Mouse (Mus musculus) left cerebral cortex, adult 2 months (tissue): ENCODE results near the gene Idua. TPM values are rescaled to one million over a fixed set of nuclear protein-coding genes. Genes with fewer than 3 reads are reported as not detected.

Source experiments
- DNase-seq, 2 experiments: peaks; one replicate each; pipeline ENCODE4 v3.0.0; 2021 to 2022; ENCODE audit warnings: low spot score in 2 of 2, mixed read lengths in 1 of 2; ENCODE audit errors: extremely low spot score in 1 of 2
- H3K27ac ChIP-seq: fragments of 200-600 bp; 2 replicates; pipeline ENCODE4 v1.8.1; 2022
- H3K4me3 ChIP-seq: fragments of 200-600 bp; 2 replicates; pipeline ENCODE4 v1.8.1; 2022
- CTCF ChIP-seq: fragments of 200-600 bp; IDR thresholded peaks from 2 replicates; pipeline ENCODE4 v1.8.1; 2022; ENCODE audit warnings: antibody characterized with exemption, mild to moderate bottlenecking, moderate library complexity
- intact Hi-C: fragments of 180-260 bp; cut with DNase I; formaldehyde crosslinking; loops from one replicate; pipeline ENCODE4 v1.15.1; 2025
- total RNA-seq, 2 experiments: library from RNA; stranded (reverse); gene quantifications; 2 replicates each; pipeline ENCODE4 v1.2.3; 2021

Gene Idua
- total RNA-seq, 2 experiments from 2014 or later = 14.9 to 20.8 TPM

DNA sequence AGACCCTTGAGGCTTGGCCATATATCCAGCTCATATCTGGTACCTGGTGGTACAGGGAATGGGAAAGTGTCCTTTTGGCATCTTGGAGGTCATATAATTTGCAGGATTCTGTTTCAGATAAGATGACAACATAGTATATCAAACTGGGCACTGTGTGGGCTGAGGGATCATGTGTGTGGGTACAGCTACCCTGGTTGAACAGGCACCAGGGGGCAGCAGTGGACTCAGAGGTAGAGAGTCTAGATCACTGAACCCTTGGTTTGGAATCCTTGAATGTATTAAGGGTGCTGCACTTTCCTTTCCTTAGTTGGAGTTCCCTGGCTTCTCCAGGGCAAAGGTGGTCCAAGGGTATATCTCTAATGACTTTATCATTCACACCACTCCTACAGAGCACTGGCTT lies 10.7 kb downstream of the Idua start:
- DNase-seq = no peak
- TF ChIP-seq CTCF = peak; percentile 52
- Histone ChIP-seq H3K27ac (no peak overlapping the region; the same call in 1 of the 2 replicates), H3K4me3 (no peak overlapping the region)
- intact Hi-C loops = loop anchor here (2.0 kb wide), 1 partner anchor 56 kb away; no protein-coding TSS in a partner anchor

DNA sequence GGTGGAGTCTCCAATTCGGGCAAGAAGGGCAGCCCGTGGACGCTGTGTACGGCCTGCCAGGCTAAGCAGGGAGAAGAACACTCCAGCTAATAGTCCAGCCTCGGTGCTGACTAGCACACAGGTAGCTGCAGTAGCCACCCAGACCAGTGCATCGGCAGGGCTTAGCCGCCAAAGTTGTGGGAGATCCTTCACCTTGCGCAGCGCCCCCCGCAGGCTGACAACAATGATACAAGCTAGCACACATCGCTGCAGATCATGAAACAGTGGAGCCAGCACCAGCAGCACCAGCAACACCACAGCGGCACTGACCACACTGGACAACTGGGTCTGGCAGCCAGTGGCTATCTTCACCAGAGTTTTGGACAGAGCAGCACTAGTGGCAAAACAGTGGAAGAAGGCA lies 11.6 kb downstream of the Idua start:
- no peak for DNase-seq
- intact Hi-C loops = loop anchor here (2.0 kb wide), 1 partner anchor 55 kb away; no protein-coding TSS in a partner anchor
- Histone ChIP-seq H3K27ac (no peak overlapping the region), H3K4me3 (no peak overlapping the region)
- no peak; the same call in 1 of the 2 replicates for TF ChIP-seq CTCF

DNA sequence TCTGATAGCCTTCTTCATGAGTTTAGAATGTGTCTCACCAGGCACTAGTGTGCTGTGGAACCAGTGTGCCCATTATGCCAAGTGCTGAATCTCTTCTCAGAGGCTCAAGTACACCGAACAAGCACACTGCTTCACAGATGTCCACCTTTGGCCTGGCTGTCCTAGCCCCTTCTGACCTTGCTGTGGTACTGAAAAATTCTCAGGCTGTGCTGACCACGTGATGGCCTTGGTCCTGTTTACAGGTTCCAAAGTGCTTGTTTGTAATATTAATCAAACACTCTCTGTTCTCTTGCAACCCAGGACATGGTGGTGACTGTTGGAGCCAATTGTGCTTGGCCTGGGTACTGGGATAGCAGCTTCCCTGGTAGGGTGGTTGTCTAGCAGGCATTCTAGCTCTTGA lies 14.5 kb downstream of the Idua start:
- intact Hi-C loops = no loop called here

DNA sequence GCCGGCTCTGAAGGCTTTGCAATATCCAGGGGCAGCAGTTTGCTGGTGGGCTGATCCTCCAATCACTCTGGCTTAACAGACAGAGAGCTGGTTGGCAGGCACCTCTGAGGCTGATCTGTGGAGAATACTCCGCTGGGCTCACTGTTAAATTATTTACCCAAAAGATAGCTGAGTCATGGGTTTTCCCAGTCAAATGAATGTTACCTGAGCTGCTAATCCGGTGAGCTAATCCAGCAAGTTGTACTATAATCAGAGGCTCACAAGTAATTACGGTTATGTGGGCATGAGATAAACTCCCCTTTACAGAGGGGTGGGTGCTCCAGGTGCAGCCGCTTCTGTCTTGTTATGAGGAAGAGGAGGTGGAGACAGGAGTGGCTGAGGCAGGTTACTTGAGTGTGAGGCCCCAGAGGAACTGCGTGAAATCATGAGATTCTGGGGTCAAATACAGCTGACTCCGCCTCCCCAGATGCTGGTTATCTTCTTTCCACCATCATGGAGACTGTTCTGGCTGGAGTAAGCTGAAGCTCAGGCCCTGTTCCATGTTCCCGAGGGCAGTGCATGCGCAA lies 15.2 kb downstream of the Idua start, which contains the start of gene Slc26a1:
TSS of gene Slc26a1 (minus strand) at position 319 of the 566 bp plus-strand sequence.
- H3K4me3 ChIP-seq = no peak within 1 kb of the TSS
- no peak for TF ChIP-seq CTCF
- intact Hi-C loops = no loop called here
- H3K27ac ChIP-seq = no peak within 1 kb of the TSS
- DNase-seq = no peak

More for the DNA sequence above, 14.5 kb downstream of the Idua start:
- Histone ChIP-seq H3K27ac (no peak overlapping the region), H3K4me3 (no peak overlapping the region)
- no peak for DNase-seq
- TF ChIP-seq CTCF = no peak

DNA sequence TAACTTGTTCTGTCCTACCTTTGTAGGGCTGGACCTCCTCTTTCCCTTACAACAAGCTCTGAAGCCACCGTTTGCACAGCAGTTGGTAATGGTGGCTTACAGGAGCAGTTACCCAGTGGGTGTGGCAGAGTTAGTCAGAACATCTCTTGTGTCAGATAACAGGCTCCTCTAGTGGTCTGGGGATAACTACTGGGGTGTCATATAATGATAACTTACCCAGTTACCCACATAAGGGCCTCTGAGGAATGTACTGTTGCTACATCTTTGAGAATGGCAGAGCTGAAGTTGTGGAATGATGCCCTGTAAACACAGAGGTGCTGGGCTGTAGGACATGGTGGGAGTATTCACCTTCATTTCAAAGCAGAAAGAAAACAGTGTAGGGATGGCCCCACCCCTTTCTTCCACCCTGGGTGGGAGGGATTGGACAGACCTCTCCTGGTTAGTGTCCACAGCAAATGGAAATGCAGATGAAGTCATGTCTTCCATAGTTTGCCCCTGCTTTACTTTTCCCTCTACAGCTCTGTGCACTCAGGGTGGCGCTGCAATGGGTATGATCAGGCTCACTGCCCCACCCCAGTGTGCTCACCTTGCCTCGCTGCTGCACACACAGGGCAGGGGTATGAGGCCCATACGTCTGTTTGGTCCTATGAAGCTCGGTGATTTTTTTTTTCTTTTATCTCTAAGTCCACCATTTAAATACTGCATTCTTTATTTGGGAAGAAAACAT lies 16.8 kb downstream of the Idua start:
- Histone ChIP-seq H3K4me3 (peak overlapping the region; percentile 28), H3K27ac (peak overlapping the region; percentile 90)
- no peak for DNase-seq
- intact Hi-C loops = no loop called here
- no peak; the same call in 1 of the 2 replicates for TF ChIP-seq CTCF

DNA sequence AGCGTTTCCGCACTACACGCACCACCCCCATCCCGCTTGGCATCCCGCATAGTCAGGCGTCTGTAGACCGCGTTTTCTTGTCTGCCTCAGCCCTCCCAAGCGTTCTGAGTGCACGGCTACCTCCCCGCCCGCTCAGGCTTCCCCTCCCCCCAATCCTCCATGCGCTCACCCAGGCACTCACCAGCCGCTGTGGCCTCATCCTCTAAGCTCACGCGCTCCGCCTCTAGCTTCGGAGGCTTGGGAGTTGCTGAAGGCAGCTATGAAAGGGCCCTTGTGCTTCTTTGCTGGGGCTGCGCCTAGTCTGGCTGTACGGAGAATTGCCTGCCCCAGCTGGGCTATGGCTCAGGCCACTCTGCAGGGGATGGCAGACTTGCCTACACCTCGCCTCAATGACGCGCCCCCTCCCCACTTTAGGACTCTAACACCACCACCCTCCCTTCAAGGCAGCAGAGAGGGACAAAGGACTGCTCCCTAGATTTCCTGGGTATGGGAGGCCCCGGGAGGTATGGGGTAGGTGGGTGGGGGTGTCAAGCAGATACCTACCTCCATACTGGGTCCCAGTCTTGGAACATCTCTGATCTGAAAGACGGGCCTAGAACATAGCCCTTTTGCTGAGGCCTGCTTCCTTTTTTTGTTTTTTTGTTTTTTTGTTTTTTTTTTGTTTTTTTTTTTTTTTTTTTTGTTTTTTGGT lies 17.6 kb downstream of the Idua start:
- no peak; the same call in 1 of the 2 replicates for TF ChIP-seq CTCF
- Histone ChIP-seq H3K4me3 (peak overlapping the region; percentile 28), H3K27ac (peak overlapping the region; percentile 90)
- DNase-seq = peak; percentile 78 to 85
- intact Hi-C loops = no loop called here

DNA sequence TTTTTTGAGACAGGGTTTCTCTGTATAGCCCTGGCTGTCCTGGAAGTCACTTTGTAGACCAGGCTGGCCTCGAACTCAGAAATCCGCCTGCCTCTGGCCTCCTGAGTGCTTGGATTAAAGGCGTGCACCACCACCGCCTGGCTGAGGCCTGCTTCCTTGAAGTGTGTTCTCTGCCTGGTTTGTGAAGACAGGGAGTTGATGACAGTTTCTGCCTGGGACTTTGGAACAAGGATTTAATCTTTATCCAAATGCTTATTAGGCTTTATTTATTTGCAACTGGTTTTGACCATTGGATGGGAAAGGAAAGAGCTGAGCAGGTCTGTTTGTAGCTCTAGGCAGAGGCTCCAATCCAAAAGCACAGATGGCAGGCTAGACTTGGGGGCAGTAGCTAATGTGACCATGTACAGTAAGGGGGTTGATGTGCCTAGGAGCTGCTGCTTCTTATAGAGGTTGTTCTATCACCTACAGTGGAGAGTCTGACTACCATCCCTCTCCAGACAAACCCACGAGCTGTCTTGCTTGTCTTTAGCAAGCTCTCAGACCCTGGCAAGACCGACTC lies 18.2 kb downstream of the Idua start:
- intact Hi-C loops = no loop called here
- Histone ChIP-seq H3K27ac (no peak overlapping the region; the same call in 1 of the 2 replicates), H3K4me3 (no peak overlapping the region)
- no peak for TF ChIP-seq CTCF
- DNase-seq = no peak

DNA sequence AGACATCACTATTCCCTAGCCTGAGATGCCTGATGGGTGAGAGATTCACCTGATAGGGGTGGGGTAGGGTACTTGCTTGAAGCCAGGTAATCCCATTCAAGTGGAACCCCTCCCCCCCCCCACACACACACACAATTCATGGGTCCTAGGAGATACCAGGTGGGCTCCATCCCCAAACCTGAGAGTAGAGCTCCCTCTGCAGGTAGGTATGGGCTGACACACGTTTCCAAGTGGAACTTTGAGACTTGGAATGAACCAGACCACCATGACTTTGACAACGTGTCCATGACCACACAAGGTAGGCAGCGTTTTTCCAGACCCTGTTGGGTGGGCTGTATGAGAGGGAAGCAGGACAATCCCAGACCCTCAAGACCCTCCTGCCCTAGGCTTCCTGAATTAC lies 19.8 kb downstream of the Idua start:
- TF ChIP-seq CTCF = peak; percentile 43
- no peak overlapping the region for H3K27ac ChIP-seq
- intact Hi-C loops = no loop called here
- DNase-seq = no peak
- no peak overlapping the region for H3K4me3 ChIP-seq

DNA sequence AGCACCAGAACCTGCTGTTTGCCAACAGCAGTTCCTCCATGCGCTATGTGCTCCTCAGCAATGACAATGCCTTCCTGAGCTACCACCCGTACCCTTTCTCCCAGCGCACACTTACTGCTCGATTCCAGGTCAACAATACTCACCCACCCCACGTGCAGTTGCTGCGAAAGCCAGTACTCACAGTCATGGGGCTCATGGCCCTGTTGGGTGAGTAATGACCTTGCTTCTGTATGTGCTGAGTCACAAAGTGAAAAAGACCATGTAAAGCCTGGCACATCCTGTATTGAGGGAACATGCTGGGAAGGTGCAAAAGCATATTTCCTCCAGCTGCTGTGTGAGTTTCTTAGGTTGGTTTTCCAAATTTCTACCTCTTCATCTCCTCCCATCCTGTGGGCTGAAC lies 20.7 kb downstream of the Idua start:
- no peak for DNase-seq
- no peak for TF ChIP-seq CTCF
- Histone ChIP-seq H3K4me3 (no peak overlapping the region), H3K27ac (no peak overlapping the region)
- intact Hi-C loops = no loop called here

DNA sequence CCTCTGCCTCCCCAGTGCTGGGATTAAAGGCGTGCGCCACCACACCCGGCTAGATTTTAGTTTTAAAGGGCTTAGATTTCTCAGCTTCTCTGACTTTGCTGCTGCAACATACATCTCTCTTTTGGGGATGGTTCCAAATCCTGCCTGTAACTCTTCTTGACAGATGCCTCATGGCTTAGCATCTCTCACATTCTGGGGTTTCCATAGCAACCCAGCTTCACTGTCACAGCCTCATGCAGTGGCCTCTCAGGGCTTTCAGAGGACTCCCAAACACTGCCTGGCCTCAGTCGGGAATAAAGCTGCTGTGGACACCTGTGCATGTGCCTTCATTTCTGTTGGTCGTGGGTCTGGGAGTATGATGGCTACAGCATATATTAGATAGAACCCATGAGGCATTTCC lies 29.0 kb downstream of the Idua start:
- no peak overlapping the region for H3K27ac ChIP-seq
- H3K4me3 ChIP-seq = no peak overlapping the region
- DNase-seq = no peak
- intact Hi-C loops = no loop called here
- TF ChIP-seq CTCF = no peak

DNA sequence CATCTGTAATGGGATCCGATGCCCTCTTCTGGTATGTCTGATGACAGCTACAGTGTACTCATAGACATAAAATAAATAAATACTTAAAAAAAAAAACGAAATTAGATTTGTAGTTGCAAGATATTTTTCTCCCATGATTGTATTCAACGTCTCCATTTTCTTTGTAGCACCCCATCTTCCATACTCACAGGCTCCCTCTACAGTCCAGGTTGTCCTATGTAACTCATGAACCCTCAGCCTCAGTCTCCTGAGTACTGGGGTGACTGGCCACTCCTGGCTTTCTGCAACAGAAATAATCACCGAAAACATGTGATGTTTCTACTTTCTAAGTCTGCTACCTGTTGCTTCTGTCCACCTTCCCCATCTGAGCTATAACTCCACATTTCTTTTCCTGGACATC lies 31.0 kb downstream of the Idua start:
- intact Hi-C loops = no loop called here
- peak; percentile 33 for TF ChIP-seq CTCF
- no peak for DNase-seq

DNA sequence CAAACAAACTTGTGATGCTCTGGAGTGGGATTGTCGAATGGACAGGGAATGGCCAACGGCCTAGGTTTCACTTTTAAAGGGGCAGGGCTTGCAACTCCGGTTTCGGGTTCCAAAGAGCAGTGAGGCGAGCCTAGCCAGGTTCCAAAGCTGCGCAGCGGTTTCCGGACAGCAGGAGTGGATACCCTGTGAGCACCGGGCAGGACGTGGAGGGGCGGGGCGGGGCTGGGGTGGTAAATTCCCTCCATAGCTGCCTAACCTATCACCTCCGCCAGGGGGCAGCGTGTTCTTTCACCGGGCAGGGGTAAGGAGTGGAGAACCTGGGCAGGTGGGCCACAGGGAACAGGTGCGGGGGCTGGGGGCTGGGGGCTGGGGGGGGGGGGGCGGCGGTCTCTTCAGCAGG lies 32.1 kb downstream of the Idua start, which contains the start of gene Fgfrl1:
TSS of gene Fgfrl1 (plus strand) at position 112 of the 400 bp plus-strand sequence.
- peak; percentile 50 for TF ChIP-seq CTCF
- Histone ChIP-seq H3K27ac (no peak within 1 kb of the TSS), H3K4me3 (peak within 1 kb of the TSS; percentile 30)
- DNase-seq = peak in 1 of 2 experiments; percentile 36
- intact Hi-C loops = loop anchor here (2.0 kb wide), 1 partner anchor 35 kb away; no protein-coding TSS in a partner anchor

More for the DNA sequence above, 31.0 kb downstream of the Idua start:
- no peak overlapping the region for H3K27ac ChIP-seq
- H3K4me3 ChIP-seq = no peak overlapping the region
